Mouse (Mus musculus) liver, postnatal 0 days (tissue): ENCODE results near the gene Cct5.

ENCODE experiments used
- CTCF ChIP-seq: sonication (generic); IDR thresholded peaks from 2 replicates; pipeline ENCODE4 v1.5.1; 2016; ENCODE audit warnings: antibody characterized with exemption, low read depth
- EP300 ChIP-seq: IDR thresholded peaks from 2 replicates; pipeline ENCODE4 v1.6.1; 2016; ENCODE audit warnings: antibody characterized with exemption, low read depth, mild to moderate bottlenecking

DNA sequence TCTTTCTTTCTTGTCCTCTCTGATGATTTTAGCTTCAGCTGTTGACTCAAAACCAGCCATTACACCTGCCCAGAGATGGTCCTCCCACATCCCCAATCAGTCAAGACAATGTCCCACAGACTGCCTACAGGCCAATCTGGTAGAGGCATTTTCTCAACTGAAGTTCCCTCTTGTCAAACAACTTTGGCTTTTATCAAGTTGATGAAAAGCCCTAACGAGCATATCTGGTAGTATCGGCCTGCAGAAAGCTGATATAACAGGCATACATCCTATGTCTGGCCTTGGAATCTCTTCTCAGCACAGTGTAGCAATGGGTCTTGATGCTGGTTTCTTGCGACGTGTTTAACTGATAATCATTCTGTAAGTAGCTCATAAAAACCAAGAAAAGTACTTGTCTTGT lies 28.3 kb downstream of the Cct5 start:
- no peak for TF ChIP-seq CTCF
- TF ChIP-seq EP300, result peak; percentile 80
